Mouse (Mus musculus): ENCODE results near the gene Spata33. TPM values are rescaled to one million over a fixed set of nuclear protein-coding genes. Genes with fewer than 3 reads are reported as not detected.
"Not testable (repeated sequence)": the region's sequence is repeated elsewhere in the genome, so short reads cannot be mapped to it uniquely, and the experiment has no call there.

The Spata33 gene
- polyA plus RNA-seq, 1 experiment from 2014 or later: 9.5 TPM

DNA sequence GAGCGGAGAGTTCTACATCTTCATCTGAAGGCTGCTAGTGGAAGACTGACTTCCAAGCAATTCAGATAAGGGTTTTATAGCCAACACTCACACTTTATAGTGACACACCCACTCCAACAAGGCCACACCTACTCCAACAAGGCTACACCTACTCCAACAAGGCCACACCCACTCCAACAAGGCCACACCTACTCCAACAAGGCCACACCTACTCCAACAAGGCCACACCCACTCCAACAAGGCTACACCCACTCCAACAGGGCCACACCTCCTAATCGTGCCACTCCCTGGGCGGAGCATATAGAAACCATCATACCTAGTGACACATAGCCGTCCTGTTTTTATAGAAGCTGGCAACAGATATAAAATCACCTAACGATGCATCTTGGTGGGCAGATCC is 15.6 kb upstream of the Spata33 start:
- H3K9me3 ChIP-seq (ENCODE audit: control insufficient read depth, low read length); ATAC-seq (ENCODE audit: insufficient read depth, low FRiP score, low TSS enrichment); H3K27me3 ChIP-seq (ENCODE audit: control insufficient read depth, insufficient read depth, low read length); DNase-seq (ENCODE audit: low spot score); H3K4me3 ChIP-seq (ENCODE audit: low read depth, low read length); H3K4me1 ChIP-seq (ENCODE audit: control insufficient read depth, insufficient read depth, low read length); H3K9ac ChIP-seq (ENCODE audit: low read length); H3K36me3 ChIP-seq (ENCODE audit: control insufficient read depth, insufficient read depth, low read length); H3K27ac ChIP-seq (ENCODE audit: low read depth, low read length); H3K4me2 ChIP-seq (ENCODE audit: low read depth): not testable (repeated sequence)
- WGBS: 79% methylated on average over 5 of the region's 5 CpGs

DNA sequence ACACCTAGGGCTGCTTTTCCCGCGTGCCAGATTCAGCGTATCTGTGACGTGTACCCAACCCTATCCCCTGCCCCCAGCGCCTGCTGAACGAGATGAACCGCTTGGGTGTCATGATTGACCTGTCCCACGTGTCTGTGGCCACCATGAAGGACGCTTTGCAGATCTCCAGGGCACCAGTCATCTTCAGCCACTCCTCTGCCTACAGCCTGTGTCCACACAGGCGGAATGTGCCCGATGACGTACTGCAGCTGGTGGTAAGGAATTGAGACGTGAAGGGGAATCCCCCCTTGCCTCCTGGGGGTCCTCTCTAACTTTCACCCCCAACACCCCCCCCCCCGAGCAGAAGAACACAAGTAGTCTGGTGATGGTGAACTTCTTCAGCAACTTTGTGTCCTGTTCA is 12.8 kb upstream of the Spata33 start:
- Histone ChIP-seq H3K9ac (ENCODE audit: low read length) (no peak overlapping the region), H3K27me3 (ENCODE audit: control insufficient read depth, insufficient read depth, low read length) (no peaks in the 10 kb centered on the region), H3K36me3 (ENCODE audit: control insufficient read depth, insufficient read depth, low read length) (no peaks in the 10 kb centered on the region), H3K4me3 (ENCODE audit: low read depth, low read length) (no peak overlapping the region), H3K4me1 (ENCODE audit: control insufficient read depth, insufficient read depth, low read length) (no peaks in the 10 kb centered on the region), H3K9me3 (ENCODE audit: control insufficient read depth, low read length) (no peaks in the 10 kb centered on the region), H3K27ac (ENCODE audit: low read depth, low read length) (no peak overlapping the region), H3K4me2 (ENCODE audit: low read depth) (no peak overlapping the region)
- DNase-seq (ENCODE audit: low spot score) (no peak), ATAC-seq (ENCODE audit: insufficient read depth, low FRiP score, low TSS enrichment) (no peak)
- 74% methylated on average over 14 of the region's 14 CpGs for WGBS

DNA sequence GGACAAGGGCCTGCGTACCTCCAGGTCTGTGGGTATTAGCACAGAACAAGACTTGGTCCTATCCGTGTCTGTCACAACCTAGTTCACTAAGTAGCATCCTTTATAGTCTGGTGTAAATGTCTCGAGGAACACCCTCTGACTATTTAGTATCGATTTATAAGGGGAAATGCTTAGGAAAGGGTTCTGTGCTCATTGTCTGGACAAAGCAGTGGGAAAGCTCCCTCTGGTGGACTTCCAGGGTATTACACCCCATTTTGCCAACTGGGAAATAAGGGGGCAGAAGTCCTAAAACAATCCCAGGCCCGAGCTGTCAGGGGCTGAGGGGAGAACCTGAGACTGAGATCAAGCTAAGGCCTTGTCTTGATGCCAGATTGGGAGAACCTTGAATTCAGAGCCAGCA is 10.3 kb upstream of the Spata33 start:
- H3K27me3 ChIP-seq (ENCODE audit: control insufficient read depth, insufficient read depth, low read length): no peaks in the 10 kb centered on the region
- 36% methylated on average over 5 of the region's 5 CpGs for WGBS
- DNase-seq (ENCODE audit: low spot score) (peak; percentile 84), ATAC-seq (ENCODE audit: insufficient read depth, low FRiP score, low TSS enrichment) (no peak)
- peak overlapping the region; percentile 24; the same call in 1 of the 2 replicates for H3K9ac ChIP-seq (ENCODE audit: low read length)
- no peak overlapping the region for H3K27ac ChIP-seq (ENCODE audit: low read depth, low read length)
- peaks cover 4% of the 10 kb centered on the region for H3K36me3 ChIP-seq (ENCODE audit: control insufficient read depth, insufficient read depth, low read length)
- H3K4me2 ChIP-seq (ENCODE audit: low read depth): no peak overlapping the region
- no peaks in the 10 kb centered on the region for H3K4me1 ChIP-seq (ENCODE audit: control insufficient read depth, insufficient read depth, low read length)
- H3K9me3 ChIP-seq (ENCODE audit: control insufficient read depth, low read length): no peaks in the 10 kb centered on the region
- no peak overlapping the region for H3K4me3 ChIP-seq (ENCODE audit: low read depth, low read length)

DNA sequence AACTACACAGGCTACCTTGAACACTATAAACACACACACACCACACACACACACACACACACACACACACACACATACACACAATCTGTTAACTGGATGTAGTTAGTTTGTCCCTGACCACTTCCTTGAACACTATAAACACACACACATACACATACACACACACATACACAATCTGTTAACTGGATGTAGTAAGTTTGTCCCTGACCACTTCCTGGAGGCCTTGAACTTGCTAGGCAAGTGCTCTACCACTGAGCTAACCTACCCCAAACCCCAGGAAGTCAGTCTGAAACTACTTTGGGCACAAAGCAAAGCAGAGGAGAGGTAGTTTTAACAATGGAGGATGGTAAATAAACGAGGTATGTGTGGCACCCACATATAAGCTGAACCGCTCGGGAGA is 9.1 kb upstream of the Spata33 start:
- Histone ChIP-seq H3K36me3 (ENCODE audit: control insufficient read depth, insufficient read depth, low read length) (peaks cover 8% of the 10 kb centered on the region), H3K4me1 (ENCODE audit: control insufficient read depth, insufficient read depth, low read length) (no peaks in the 10 kb centered on the region), H3K27ac (ENCODE audit: low read depth, low read length) (no peak overlapping the region), H3K27me3 (ENCODE audit: control insufficient read depth, insufficient read depth, low read length) (no peaks in the 10 kb centered on the region), H3K4me2 (ENCODE audit: low read depth) (no peak overlapping the region), H3K9me3 (ENCODE audit: control insufficient read depth, low read length) (no peaks in the 10 kb centered on the region), H3K4me3 (ENCODE audit: low read depth, low read length) (no peak overlapping the region), H3K9ac (ENCODE audit: low read length) (no peak overlapping the region)
- 90% methylated on average over 3 of the region's 3 CpGs for WGBS
- no peak for DNase-seq (ENCODE audit: low spot score)
- no peak for ATAC-seq (ENCODE audit: insufficient read depth, low FRiP score, low TSS enrichment)

DNA sequence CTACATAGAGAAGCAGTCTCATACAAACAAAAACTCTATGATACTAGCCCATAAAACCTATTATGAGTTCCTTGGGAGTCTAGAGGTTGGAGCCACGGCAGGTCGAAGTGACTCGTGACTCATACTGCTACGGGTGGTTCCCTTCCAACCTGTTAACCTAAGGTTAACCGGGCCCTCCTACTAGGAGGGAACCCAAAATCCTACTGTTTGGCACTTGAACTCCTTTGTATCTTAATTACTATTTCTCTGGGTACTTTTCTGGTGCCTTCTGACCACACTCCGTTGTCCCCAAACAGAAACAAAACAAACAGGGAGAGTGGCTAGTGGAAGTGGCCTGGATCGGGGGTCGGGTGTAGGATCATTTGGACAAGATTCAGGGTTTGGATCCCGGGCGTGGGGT is 756 bp upstream of the Spata33 start:
- Histone ChIP-seq H3K9ac (ENCODE audit: low read length) (peak overlapping the region; percentile 94), H3K4me1 (ENCODE audit: control insufficient read depth, insufficient read depth, low read length) (peaks cover 10% of the 10 kb centered on the region), H3K9me3 (ENCODE audit: control insufficient read depth, low read length) (no peaks in the 10 kb centered on the region), H3K27ac (ENCODE audit: low read depth, low read length) (no peak overlapping the region), H3K4me3 (ENCODE audit: low read depth, low read length) (peak overlapping the region; percentile 94), H3K27me3 (ENCODE audit: control insufficient read depth, insufficient read depth, low read length) (no peaks in the 10 kb centered on the region), H3K36me3 (ENCODE audit: control insufficient read depth, insufficient read depth, low read length) (0 out of 2 replicates have a peak, but pooled peaks cover 5% of the 10 kb centered on the region), H3K4me2 (ENCODE audit: low read depth) (peak overlapping the region; percentile 86)
- DNase-seq (ENCODE audit: low spot score) (no peak), ATAC-seq (ENCODE audit: insufficient read depth, low FRiP score, low TSS enrichment) (no peak)
- WGBS: 49% methylated on average over 10 of the region's 10 CpGs

DNA sequence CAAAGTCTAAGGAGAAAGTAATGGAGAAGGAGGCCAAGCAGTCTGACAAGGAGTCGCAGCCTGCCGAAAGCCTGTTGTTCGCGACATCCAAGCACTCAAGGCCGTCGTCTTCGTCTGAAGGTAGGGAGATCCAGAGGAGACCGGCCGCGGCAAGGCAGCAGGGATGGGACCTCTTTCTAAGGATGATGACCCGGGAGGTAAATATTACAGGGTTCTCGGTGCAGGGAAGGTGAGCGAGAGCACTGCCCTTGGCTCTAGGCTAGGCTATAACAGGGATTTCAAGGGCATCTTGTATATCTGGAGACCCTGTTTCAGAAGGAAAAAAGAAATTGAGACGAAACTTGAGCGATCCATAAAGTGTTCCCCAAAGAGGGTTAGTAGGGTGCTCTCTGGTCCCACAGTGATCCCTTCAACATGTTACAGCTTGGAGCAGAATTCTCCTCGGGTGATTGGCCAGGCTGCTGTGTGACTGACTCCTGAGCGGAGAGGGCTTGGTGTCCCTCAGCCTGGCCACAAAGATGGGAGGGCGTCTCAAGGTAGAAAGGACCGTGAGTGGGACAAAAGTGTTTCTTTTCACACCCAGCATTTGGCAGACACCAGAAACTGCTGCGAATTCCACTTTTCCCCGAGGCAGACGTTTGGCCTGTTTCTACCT is 613 bp downstream of the Spata33 start:
- H3K9ac ChIP-seq (ENCODE audit: low read length): peak overlapping the region; percentile 94
- H3K36me3 ChIP-seq (ENCODE audit: control insufficient read depth, insufficient read depth, low read length): 0 out of 2 replicates have a peak, but pooled peaks cover 2% of the 10 kb centered on the region
- H3K27me3 ChIP-seq (ENCODE audit: control insufficient read depth, insufficient read depth, low read length): no peaks in the 10 kb centered on the region
- peak overlapping the region; percentile 67 for H3K27ac ChIP-seq (ENCODE audit: low read depth, low read length)
- WGBS: 18% methylated on average over 22 of the region's 22 CpGs
- no peaks in the 10 kb centered on the region for H3K9me3 ChIP-seq (ENCODE audit: control insufficient read depth, low read length)
- peak overlapping the region; percentile 94 for H3K4me3 ChIP-seq (ENCODE audit: low read depth, low read length)
- DNase-seq (ENCODE audit: low spot score) (no peak), ATAC-seq (ENCODE audit: insufficient read depth, low FRiP score, low TSS enrichment) (no peak; the same call in 1 of the 2 replicates)
- H3K4me1 ChIP-seq (ENCODE audit: control insufficient read depth, insufficient read depth, low read length): peaks cover 10% of the 10 kb centered on the region
- peak overlapping the region; percentile 75 for H3K4me2 ChIP-seq (ENCODE audit: low read depth)

DNA sequence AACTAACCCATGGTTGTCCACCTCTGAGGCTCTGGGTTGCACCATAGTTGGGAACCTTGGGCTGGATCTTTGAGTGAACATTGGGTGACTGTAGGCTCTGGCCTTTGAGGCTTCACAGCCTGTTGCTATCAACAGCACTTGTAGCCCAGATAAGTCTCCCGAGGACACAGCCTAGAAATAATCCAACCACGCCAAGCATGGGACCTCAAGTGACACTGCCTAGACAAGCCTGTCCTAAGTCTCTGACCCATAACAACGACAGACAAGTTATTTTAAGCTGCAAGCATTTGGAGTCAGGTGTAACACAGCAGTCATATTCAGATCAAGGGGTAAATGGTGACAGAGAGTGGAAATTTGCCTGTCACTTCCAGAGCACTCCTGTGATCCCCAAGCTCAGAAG is 2.8 kb downstream of the Spata33 start:
- DNase-seq (ENCODE audit: low spot score): no peak
- WGBS: 80% methylated on average over 3 of the region's 3 CpGs

DNA sequence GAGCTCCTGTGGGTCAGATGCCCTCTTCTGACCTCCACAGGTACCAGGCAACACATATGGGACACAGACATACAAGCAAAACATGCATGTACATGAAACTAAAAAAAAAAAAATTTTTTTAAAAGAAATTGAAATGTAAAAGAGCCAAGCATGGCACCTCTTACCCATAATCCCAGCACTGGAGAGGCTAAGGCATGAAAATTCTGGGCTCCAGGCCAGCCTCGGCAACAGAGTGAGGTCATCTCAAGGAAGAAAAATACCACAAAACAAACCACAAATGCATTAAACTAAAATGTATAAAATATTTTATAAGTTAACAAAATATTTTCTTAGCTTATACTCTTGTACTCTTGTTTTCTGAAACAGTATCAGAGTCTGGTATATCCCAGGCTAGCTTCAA is 8.3 kb downstream of the Spata33 start:
- H3K27me3 ChIP-seq (ENCODE audit: control insufficient read depth, insufficient read depth, low read length): no peaks in the 10 kb centered on the region
- peaks cover 3% of the 10 kb centered on the region; the same call in 1 of the 2 replicates for H3K4me1 ChIP-seq (ENCODE audit: control insufficient read depth, insufficient read depth, low read length)
- no peak overlapping the region for H3K27ac ChIP-seq (ENCODE audit: low read depth, low read length)
- no peaks in the 10 kb centered on the region for H3K36me3 ChIP-seq (ENCODE audit: control insufficient read depth, insufficient read depth, low read length)
- H3K9ac ChIP-seq (ENCODE audit: low read length): no peak overlapping the region
- 84% methylated on average over 1 of the region's 1 CpGs for WGBS
- H3K9me3 ChIP-seq (ENCODE audit: control insufficient read depth, low read length): no peaks in the 10 kb centered on the region
- DNase-seq (ENCODE audit: low spot score) (no peak), ATAC-seq (ENCODE audit: insufficient read depth, low FRiP score, low TSS enrichment) (no peak)
- no peak overlapping the region for H3K4me3 ChIP-seq (ENCODE audit: low read depth, low read length)
- H3K4me2 ChIP-seq (ENCODE audit: low read depth): no peak overlapping the region

More for the DNA sequence above, 2.8 kb downstream of the Spata33 start:
- no peaks in the 10 kb centered on the region for H3K27me3 ChIP-seq (ENCODE audit: control insufficient read depth, insufficient read depth, low read length)
- no peak for ATAC-seq (ENCODE audit: insufficient read depth, low FRiP score, low TSS enrichment)
- no peaks in the 10 kb centered on the region for H3K36me3 ChIP-seq (ENCODE audit: control insufficient read depth, insufficient read depth, low read length)
- H3K9me3 ChIP-seq (ENCODE audit: control insufficient read depth, low read length): no peaks in the 10 kb centered on the region
- peaks cover 10% of the 10 kb centered on the region for H3K4me1 ChIP-seq (ENCODE audit: control insufficient read depth, insufficient read depth, low read length)
- no peak overlapping the region for H3K4me3 ChIP-seq (ENCODE audit: low read depth, low read length)
- H3K4me2 ChIP-seq (ENCODE audit: low read depth): no peak overlapping the region
- H3K9ac ChIP-seq (ENCODE audit: low read length): no peak overlapping the region
- no peak overlapping the region for H3K27ac ChIP-seq (ENCODE audit: low read depth, low read length)
